Mouse (Mus musculus): ENCODE measurements at regions not wholly inside any gene's neighbourhood (a gene's known extent, or its start where the extent isn't known, plus 50 kb on each side); places are given as distances from the start of the nearest gene placed in this dataset.

GRCm38 (mm10) chr13:115679591-115679990, 577.8 kb upstream of the Itga1 start:
- peak; percentile 6 to 32 for DNase-seq (ENCODE audit: low spot score in 2 of 2)
- intact Hi-C loops (cut with DNase I) = loop anchor here (5.0 kb wide), 2 partner anchors 633 to 1033 kb away; no protein-coding TSS in a partner anchor

GRCm38 (mm10) chr13:115676836-115677235, 575.1 kb upstream of the Itga1 start:
- intact Hi-C loops (cut with DNase I) = loop anchor here (5.0 kb wide), 2 partner anchors 635 to 1035 kb away; no protein-coding TSS in a partner anchor
- DNase-seq (ENCODE audit: low spot score in 2 of 2) = no peak

- no peak for DNase-seq (ENCODE audit: low spot score in 2 of 2)
- intact Hi-C loops (cut with DNase I) = no loop called here
Observed at GRCm38 (mm10) chr13:115673729-115674128, 572.0 kb upstream of the Itga1 start.

DNA sequence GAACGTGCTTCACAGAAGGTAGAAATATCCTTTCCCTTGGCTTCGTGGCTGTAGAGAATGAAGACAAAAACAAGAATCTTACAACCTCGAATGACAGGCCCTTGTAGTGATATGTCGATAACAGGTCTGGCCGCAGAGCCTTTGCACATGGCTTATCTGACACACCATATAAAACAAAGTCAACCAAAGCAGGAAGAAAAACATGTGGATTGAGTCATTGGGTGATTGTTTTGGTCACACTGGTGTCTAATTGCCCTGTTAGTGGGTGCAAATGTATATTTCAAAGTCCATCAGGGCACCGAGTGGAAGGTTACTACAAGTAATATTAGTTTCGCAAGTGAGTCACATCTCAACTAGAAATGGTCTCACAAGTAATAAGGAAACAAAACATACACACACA, 569.9 kb upstream of the Itga1 start:
- intact Hi-C loops (cut with DNase I) = no loop called here
- DNase-seq (ENCODE audit: low spot score in 2 of 2) = no peak

GRCm38 (mm10) chr13:115669516-115669915, 567.8 kb upstream of the Itga1 start:
- no peak for DNase-seq (ENCODE audit: low spot score in 2 of 2)
- intact Hi-C loops (cut with DNase I) = no loop called here

- DNase-seq (ENCODE audit: low spot score in 2 of 2) = no peak
- intact Hi-C loops (cut with DNase I) = no loop called here
Observed at GRCm38 (mm10) chr13:115655134-115655533, 553.4 kb upstream of the Itga1 start.

- DNase-seq (ENCODE audit: low spot score in 2 of 2) = no peak
- intact Hi-C loops (cut with DNase I) = no loop called here
Observed at GRCm38 (mm10) chr13:115652935-115653334, 551.2 kb upstream of the Itga1 start.

- no peak for DNase-seq (ENCODE audit: low spot score in 2 of 2)
- intact Hi-C loops (cut with DNase I) = no loop called here
Observed at GRCm38 (mm10) chr13:115652352-115652751, 550.6 kb upstream of the Itga1 start.

- DNase-seq (ENCODE audit: low spot score in 2 of 2) = no peak
- intact Hi-C loops (cut with DNase I) = no loop called here
Observed at GRCm38 (mm10) chr13:115631410-115632105, 529.8 kb upstream of the Itga1 start.

GRCm38 (mm10) chr13:115630603-115631002, 528.8 kb upstream of the Itga1 start:
- intact Hi-C loops (cut with DNase I) = no loop called here

GRCm38 (mm10) chr13:115613174-115613573, 511.4 kb upstream of the Itga1 start:
- intact Hi-C loops (cut with DNase I) = no loop called here
- no peak for DNase-seq (ENCODE audit: low spot score in 2 of 2)

More at GRCm38 (mm10) chr13:115630603-115631002, 528.8 kb upstream of the Itga1 start:
- DNase-seq (ENCODE audit: low spot score in 2 of 2) = no peak

DNA sequence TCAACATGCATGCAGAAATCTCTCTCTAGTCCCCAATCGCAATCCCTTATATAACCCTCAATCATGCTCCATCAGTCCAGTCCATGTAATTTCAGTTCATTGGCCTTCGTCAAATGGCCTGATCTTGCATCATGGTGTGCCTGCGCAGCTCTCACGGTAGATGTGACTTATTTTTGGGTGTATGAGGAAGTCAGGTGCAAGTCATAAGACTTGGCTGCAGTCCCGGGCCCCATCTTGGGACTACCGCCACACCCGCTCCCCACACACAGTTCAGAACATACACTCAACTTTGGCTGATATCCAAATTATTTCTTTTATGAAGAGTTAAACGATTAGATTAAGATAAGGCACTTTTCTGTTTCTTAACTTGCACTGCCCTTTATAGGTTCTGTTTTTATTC, 504.7 kb upstream of the Itga1 start:
- intact Hi-C loops (cut with DNase I) = no loop called here
- no peak for DNase-seq (ENCODE audit: low spot score in 2 of 2)

GRCm38 (mm10) chr13:115595126-115595671, 493.4 kb upstream of the Itga1 start:
- DNase-seq (ENCODE audit: low spot score in 2 of 2) = no peak
- intact Hi-C loops (cut with DNase I) = no loop called here

GRCm38 (mm10) chr13:115575967-115576366, 474.2 kb upstream of the Itga1 start:
- intact Hi-C loops (cut with DNase I) = no loop called here
- DNase-seq (ENCODE audit: low spot score in 2 of 2) = no peak

DNA sequence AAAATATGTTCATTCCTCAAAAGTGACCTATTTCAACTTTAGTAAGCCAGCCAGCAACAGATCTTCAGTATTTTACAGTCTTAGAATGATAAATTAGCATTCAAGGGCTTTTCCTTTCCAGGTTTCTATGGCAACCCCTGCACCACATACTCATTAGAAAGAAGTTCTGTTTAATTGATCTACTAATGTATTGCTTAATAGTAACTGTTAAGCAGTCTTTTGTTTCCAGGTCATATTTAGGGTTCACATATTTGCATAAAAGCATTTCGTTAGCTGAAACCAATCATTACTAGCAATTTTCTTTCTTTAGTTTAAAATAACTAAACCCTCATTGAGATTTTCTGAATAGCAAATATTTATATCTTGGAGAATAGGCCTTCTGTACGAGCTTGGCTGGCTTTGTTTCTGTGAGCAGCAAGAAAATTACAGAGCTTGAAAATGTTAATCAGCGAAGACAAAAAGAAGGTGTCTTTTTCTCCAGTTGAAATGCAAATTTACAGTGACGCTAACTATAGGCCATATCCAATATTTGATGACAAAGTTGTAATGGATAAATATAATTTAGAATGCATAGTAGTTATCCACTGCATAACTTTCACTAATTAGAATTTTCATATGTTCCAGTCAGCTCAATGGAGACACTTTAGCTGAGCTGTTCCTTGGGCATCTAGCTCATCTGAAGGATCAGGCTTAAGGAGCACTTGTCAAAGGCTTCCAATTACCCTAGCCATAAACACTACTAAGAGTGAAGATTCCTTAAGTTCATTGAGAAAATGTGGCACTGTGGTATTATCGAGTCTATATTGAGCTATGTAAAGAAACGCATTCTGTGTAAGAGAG, 473.5 kb upstream of the Itga1 start:
- DNase-seq (ENCODE audit: low spot score in 2 of 2) = peak in 1 of 2 experiments; percentile 2
- intact Hi-C loops (cut with DNase I) = no loop called here

GRCm38 (mm10) chr13:115541167-115541566, 439.4 kb upstream of the Itga1 start:
- no peak for DNase-seq (ENCODE audit: low spot score in 2 of 2)
- intact Hi-C loops (cut with DNase I) = no loop called here

- no peak for DNase-seq (ENCODE audit: low spot score in 2 of 2)
- intact Hi-C loops (cut with DNase I) = no loop called here
Observed at GRCm38 (mm10) chr13:115535900-115536299, 434.1 kb upstream of the Itga1 start.

GRCm38 (mm10) chr13:115513914-115514313, 412.1 kb upstream of the Itga1 start:
- no peak for DNase-seq (ENCODE audit: low spot score in 2 of 2)
- intact Hi-C loops (cut with DNase I) = no loop called here

DNA sequence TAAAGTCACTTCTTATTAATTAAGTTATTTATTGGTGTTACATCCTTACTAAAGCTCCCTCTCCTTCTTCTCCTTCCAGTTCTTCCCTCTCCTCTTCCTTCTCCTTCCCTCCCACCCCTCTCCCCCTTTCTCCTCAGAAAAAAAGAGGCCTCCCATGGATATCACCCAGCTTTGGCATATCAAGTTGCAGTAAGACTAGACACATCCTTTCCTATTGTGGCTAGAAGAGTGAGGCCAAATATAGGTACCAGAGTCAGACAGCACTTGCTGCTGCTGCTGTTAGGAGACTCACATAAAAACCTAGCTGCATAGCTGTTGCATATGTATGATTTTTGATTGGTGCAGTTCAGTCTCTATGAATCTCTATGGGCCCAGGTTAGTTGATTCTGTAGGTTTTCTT, 410.4 kb upstream of the Itga1 start:
- intact Hi-C loops (cut with DNase I) = no loop called here
- DNase-seq (ENCODE audit: low spot score in 2 of 2) = no peak

GRCm38 (mm10) chr13:115508646-115509045, 406.9 kb upstream of the Itga1 start:
- DNase-seq (ENCODE audit: low spot score in 2 of 2) = peak in 1 of 2 experiments; percentile 4
- intact Hi-C loops (cut with DNase I) = no loop called here
